Mouse (Mus musculus) kidney, adult 18-20 months (tissue): Measurements from ENCODE around the gene Adm.

Experiments
- DNase-seq: peaks from one replicate; pipeline ENCODE4 v3.0.0; 2021

Gene Adm

GRCm38 (mm10) chr7:110668247-110668646 is 40.8 kb downstream of the Adm start:
- DNase-seq, result no peak

- no peak for DNase-seq
Measured at GRCm38 (mm10) chr7:110668756-110669155, 41.3 kb downstream of the Adm start.

DNA sequence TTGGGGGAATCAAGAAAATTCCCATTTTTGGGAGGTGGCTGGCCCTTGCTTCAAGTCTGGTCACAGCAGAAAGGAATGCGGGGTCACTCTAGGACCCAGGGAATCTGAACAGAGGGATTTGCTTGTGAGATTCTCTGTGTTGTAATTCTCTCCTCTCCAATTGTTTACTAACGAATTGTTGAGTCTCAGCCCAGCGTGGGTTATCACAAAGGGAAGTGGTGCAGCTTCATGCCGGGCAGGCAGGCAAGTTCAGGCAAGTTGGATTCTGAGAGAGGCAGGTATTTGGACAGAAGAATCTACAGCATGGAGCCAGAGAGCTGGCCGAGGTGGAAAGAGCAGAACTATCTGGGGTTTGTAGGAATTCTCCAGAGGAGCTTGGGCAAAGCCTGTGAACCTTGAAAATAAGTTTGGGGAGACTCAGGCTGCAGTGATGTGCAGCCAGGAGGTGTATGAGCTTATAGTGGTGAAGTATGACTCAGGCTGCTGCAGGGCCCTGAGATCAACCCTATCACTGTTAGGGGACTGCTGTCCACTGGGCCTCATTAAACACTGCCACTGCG is 43.7 kb downstream of the Adm start:
- no peak for DNase-seq
